ENCODE assay signal across 12 mouse cellular contexts in genomic region chr10:108904371-108904770, GRCm38 (mm10).
DNase-seq lines count a peak whose midpoint lies in the region.
"Had no signal": no experiment of that assay in that cellular context is flagged by ENCODE, and none has a peak within 500 bp of the region (broad histone marks: within the 10 kb centered on the region; RNA-seq: fewer than 3 reads in every experiment).

No protein-coding gene starts in this region.

- DNase-seq in cerebellum, adult 9-10 months = peak; percentile 48
- no peak for DNase-seq in cerebellum, postnatal 4 days (ENCODE audit: low spot score in 2 of 2)
- peak; percentile 51 for DNase-seq in layer of hippocampus, adult 11-12 months (ENCODE audit: low spot score)
- DNase-seq in layer of hippocampus, postnatal 25 days (ENCODE audit: extremely low spot score in 1 of 2, low spot score in 1 of 2) = no peak
- peak; percentile 19 to 35 for DNase-seq in cerebellum, postnatal 25 days
- peak; percentile 83 for DNase-seq in layer of hippocampus, adult 9-11 months
- DNase-seq in adrenal gland, adult 2 months = no peak
- no peak for DNase-seq in thymus, postnatal 36 days
- DNase-seq: adrenal gland, postnatal 14 days; forebrain, postnatal 0 days; gastrocnemius, postnatal 36 days; heart, adult 11 months had no signal

Comparison
In these comparisons a context has a peak if more than half of its experiments do, and no peak if none do; other contexts are left out.
1. DNase-seq: peak in cerebellum, adult 9-10 months (single experiment), layer of hippocampus, adult 11-12 months (single experiment), cerebellum, postnatal 25 days (2 of 2) and layer of hippocampus, adult 9-11 months (single experiment); none in cerebellum, postnatal 4 days (0 of 2), layer of hippocampus, postnatal 25 days (0 of 2), adrenal gland, adult 2 months (single experiment) and thymus, postnatal 36 days (0 of 2).